Mouse (Mus musculus) inflammation-experienced regulatory T-cells (primary cell): ENCODE results near the gene Jagn1. TPM values are rescaled to one million over a fixed set of nuclear protein-coding genes. Genes with fewer than 3 reads are reported as not detected.

Experiments used
- polyA plus RNA-seq, 2 experiments: library from polyadenylated mRNA; unstranded; fragments of 100-300 nt; shearing (Covaris generic); gene quantifications; one replicate each; pipeline ENCODE4 v1.2.1; 2017

Gene Jagn1
- polyA plus RNA-seq: 10 to 100 TPM; 48.3 to 61.5 TPM

DNA sequence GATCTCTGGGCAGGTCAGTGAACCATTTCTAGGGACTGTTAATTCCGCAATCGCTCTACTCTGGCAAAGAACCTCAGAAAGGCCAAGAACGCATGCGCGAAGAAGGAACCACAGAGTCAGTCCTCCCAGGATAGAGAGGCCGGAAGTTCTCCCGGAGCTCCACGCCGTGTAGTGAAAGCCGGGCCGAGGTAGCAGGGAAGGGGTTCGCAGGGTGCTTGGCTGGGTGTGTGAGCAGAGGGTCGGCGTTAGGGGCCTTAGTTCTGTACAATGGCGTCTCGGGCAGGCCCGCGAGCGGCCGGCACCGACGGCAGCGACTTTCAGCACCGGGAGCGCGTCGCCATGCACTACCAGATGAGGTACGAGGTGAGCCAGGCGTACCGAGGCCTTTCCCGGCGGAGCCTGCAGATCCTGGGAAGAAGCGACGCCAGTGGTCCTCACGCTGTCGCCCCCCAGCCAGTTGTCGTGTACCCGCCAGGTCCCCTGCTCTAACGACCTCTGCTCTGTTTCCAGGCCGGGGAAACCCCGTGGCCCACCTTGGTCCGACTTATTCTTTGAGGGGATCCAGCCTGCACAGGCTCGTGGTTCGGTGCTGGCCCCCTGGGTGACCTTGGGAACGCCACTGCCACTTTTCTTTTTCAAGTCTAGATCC lies at the start of gene Jagn1:
Jagn1 (plus strand) TSS at position 128 of the 649 bp plus-strand sequence.

DNA sequence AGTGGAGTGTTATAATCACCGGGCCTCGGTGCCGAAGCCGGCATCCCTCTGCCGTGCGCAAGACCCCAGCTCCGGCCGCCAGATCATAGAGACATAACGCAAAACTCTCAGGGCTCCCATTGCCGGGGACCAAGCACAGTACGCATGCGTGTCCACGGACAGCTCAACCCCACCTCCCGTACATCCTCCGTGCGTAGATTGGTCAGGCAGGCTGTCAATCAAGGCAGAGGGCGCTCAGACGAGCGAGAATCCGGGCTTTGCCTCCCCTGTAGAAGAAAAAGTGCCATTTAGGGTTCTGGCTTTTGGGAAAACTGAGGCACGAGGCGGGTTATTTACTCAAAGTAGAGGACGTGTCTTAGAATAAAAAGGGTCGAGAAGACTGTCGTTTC lies 23.2 kb upstream of the Jagn1 start, which contains the start of gene Rpusd3:
Rpusd3 (minus strand) TSS at position 142 of the 389 bp plus-strand sequence.

DNA sequence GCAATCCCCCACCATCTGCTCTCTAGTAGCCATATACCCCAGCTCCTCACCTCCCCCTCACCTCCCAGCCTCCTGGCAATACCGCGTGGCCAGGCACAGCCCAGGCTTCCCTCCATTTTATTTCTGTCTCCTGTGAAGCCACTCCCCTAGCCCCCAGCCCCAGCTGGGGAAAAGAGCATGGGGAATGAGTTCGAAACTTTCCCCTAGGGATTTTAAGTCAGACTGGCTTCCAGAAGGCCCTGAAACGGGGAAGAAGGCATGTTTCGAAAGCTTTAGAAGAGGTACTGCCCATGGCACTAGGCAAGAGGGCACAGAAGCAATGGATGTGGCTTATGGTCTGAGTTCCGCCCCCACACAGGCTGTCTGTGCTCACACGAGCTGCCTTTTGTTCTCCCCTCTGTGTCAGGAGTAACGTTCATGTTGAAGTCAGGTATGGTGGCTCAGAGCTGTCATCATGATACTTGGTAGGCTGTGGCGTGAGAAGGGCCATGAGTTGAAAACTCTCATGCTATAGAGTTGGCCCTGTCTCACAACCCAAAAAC lies 6.6 kb upstream of the Jagn1 start, which contains the start of gene Cidec:
Cidec (minus strand) TSS at position 97 of the 542 bp plus-strand sequence.

DNA sequence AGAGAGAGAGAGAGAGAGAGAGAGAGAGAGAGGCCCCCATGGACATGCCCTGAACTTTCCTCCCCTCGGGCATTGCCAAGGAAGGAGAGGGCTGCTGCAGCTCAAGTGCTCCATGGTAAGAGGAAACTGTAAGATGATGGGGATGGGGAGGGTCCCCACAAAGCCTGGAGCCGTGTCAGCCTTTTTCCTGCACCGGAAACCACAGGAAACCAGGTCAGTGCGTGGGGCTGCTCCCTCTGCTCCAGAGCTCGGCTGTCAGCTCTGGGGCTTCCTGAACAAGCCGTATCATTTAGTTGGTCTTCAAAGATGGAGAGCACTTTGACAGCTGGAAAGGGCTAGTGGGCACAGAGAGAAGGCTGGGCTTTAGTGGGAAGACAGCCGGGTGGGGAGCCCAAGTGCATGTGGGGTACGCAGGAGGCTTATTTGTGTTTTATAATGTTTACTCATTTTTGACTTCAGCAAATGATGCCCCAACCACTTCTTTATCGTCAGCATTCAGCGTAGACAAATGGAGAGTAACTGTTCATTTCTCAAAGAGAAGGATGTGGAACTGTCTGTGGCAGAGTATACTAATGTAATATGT lies 15.7 kb downstream of the Jagn1 start, which contains the start of gene Il17re:
Il17re (plus strand) TSS at position 533 of the 583 bp plus-strand sequence.

DNA sequence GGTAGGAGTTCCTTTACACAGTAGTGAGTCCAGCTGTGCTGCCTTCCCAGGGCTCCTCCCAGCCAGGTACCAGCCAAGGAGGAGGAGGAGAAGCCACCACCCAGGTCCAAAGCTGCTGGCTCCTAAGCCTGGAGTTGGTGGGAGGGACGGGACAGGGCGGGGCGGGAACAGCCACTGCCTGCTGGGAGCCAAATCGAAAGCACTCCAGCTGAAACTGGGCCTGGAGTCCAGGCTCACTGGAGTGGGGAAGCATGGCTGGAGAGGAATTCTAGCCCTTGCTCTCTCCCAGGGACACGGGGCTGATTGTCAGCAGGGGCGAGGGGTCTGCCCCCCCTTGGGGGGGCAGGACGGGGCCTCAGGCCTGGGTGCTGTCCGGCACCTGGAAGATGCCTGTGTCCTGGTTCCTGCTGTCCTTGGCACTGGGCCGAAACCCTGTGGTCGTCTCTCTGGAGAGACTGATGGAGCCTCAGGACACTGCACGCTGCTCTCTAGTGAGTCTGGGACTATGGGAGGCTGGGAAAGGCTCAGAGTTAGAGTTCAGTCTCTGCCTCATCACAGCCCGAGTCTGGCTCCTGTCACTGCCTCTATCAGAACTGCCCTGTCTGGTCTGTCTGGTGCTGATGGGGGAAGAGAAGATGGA lies 29.0 kb downstream of the Jagn1 start, which contains the start of gene Il17rc:
Il17rc (plus strand) TSS at position 131 of the 640 bp plus-strand sequence.

DNA sequence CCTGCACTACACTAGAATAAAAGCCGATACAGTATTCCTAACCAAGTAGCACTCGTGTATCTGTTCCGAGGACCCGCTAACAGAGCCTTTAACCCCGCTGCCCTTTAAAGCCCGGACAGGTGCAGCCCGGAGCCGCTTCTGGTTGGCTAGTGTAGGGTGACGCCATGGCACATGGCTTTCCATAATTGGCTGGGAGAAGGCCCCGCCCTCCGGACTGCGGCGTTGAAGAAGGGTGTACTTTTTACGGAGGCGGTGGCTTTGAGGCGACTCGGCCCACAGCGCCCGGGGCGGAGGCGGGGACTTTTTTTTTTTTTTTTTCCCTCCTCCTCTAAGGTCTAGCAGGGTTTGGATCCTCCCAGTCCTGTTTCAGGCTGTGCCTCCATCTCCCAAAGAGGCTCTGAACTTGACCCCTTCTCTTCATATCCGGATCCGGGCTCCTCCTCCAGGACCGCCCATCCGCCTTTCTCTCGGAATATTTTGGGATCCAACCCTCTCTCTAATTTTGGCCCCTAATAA lies 40.8 kb downstream of the Jagn1 start, which contains the start of gene Creld1:
Creld1 (plus strand) TSS at position 198 of the 516 bp plus-strand sequence.

Other genes starting within 250 kb of the Jagn1 start
- gene Lhfpl4, start 247.2 kb upstream of the Jagn1 start, polyA plus RNA-seq: 1 to 10 TPM in 1 of 2 experiments, under 1 TPM in 1; 0.46 to 2.2 TPM
- 10 to 100 TPM; 43.5 to 55.0 TPM for gene Mtmr14, start 204.7 kb upstream of the Jagn1 start, polyA plus RNA-seq
- 1 to 10 TPM in 1 of 2 experiments, under 1 TPM in 1; 0.48 to 3.1 TPM for gene Cpne9, start 160.3 kb upstream of the Jagn1 start, polyA plus RNA-seq
- 10 to 100 TPM; 42.3 to 65.8 TPM for gene Brpf1, start 135.4 kb upstream of the Jagn1 start, polyA plus RNA-seq
- gene Ogg1, start 115.6 kb upstream of the Jagn1 start, polyA plus RNA-seq: 10 to 100 TPM; 12.9 to 15.0 TPM
- 1 to 10 TPM; 2.1 to 3.6 TPM for gene Camk1, start 98.6 kb upstream of the Jagn1 start, polyA plus RNA-seq
- gene Tada3, start 64.7 kb upstream of the Jagn1 start, polyA plus RNA-seq: 10 to 100 TPM; 51.2 to 56.4 TPM
- gene Arpc4, start 64.5 kb upstream of the Jagn1 start, polyA plus RNA-seq: 100 to 1,000 TPM; 468 to 469 TPM
- 10 to 100 TPM; 15.7 to 18.9 TPM for gene Ttll3, start 53.3 kb upstream of the Jagn1 start, polyA plus RNA-seq
- gene Rpusd3, start 23.2 kb upstream of the Jagn1 start, polyA plus RNA-seq: 10 to 100 TPM; 17.1 to 17.9 TPM
- gene Cidec, start 6.8 kb upstream of the Jagn1 start, polyA plus RNA-seq: 1 to 10 TPM in 1 of 2 experiments, not detected in 1; 1.4 TPM
- gene Il17re, start 15.9 kb downstream of the Jagn1 start, polyA plus RNA-seq: 1 to 10 TPM in 1 of 2 experiments, under 1 TPM in 1; 0.54 to 7.3 TPM
- under 1 TPM; 0.31 to 0.89 TPM for gene Il17rc, start 28.9 kb downstream of the Jagn1 start, polyA plus RNA-seq
- 10 to 100 TPM in 1 of 2 experiments, 1 to 10 TPM in 1; 9.9 to 12.6 TPM for gene Creld1, start 40.7 kb downstream of the Jagn1 start, polyA plus RNA-seq
- under 1 TPM; 0.35 to 0.73 TPM for gene Prrt3, start 59.4 kb downstream of the Jagn1 start, polyA plus RNA-seq
- gene Emc3, start 89.1 kb downstream of the Jagn1 start, polyA plus RNA-seq: 10 to 100 TPM; 82.2 to 89.7 TPM
- gene Fancd2, start 89.1 kb downstream of the Jagn1 start, polyA plus RNA-seq: 1 to 10 TPM; 3.4 to 6.1 TPM
- gene Fancd2os, start 158.1 kb downstream of the Jagn1 start, polyA plus RNA-seq: not detected
- 100 to 1,000 TPM; 225 to 236 TPM for gene Brk1, start 162.2 kb downstream of the Jagn1 start, polyA plus RNA-seq
- 10 to 100 TPM; 28.3 to 29.5 TPM for gene Vhl, start 181.4 kb downstream of the Jagn1 start, polyA plus RNA-seq
- gene Irak2, start 195.9 kb downstream of the Jagn1 start, polyA plus RNA-seq: 10 to 100 TPM; 41.7 to 44.1 TPM